Mouse (Mus musculus): ENCODE data around the gene Mettl9.

GRCm38 (mm10) chr7:121045671-121046453, 11.6 kb downstream of the Mettl9 start:
- no peak for TF ChIP-seq CTCF (IDR thresholded peaks at IDR 0.05; ENCODE audit: insufficient read depth, low read depth, low read length)
- no peak for TF ChIP-seq POLR2A (IDR thresholded peaks at IDR 0.05; ENCODE audit: insufficient read depth, low read depth, low read length)
